Mouse (Mus musculus) frontal cortex, postnatal 10 days (tissue): Measurements from ENCODE around the gene Mov10.
A peak's percentile ranks its signal among the peaks of the same experiment; 100 is the strongest.
"Not testable (repeated sequence)": the region's sequence is repeated elsewhere in the genome, so short reads cannot be mapped to it uniquely, and the experiment has no call there.

Source experiments
- DNase-seq, 2 experiments: peaks; one replicate each; pipeline ENCODE4 v3.0.0; 2022; ENCODE audit warnings: low spot score in 2 of 2, mixed read lengths in 1 of 2

The Mov10 gene

GRCm38 (mm10) chr3:104817991-104818748, at the start of gene Mov10:
Mov10 (minus strand) TSS chr3:104818563.
- DNase-seq = peak; percentile 54 to 55

- not testable (repeated sequence) for DNase-seq
Observed at GRCm38 (mm10) chr3:104866674-104867073, 48.3 kb upstream of the Mov10 start.

GRCm38 (mm10) chr3:104865341-104865788, 47.0 kb upstream of the Mov10 start:
- DNase-seq = no peak

GRCm38 (mm10) chr3:104864651-104865340, 46.4 kb upstream of the Mov10 start:
- DNase-seq = peak; percentile 75 to 87

- DNase-seq = peak; percentile 74 to 88
Observed at GRCm38 (mm10) chr3:104863786-104864650, 45.7 kb upstream of the Mov10 start, which contains the start of the genes St7l and Capza1. St7l (plus strand) TSS chr3:104864005. Capza1 (minus strand) TSS chr3:104864505.

GRCm38 (mm10) chr3:104858560-104858959, 40.2 kb upstream of the Mov10 start:
- no peak for DNase-seq

GRCm38 (mm10) chr3:104856106-104856505, 37.7 kb upstream of the Mov10 start:
- DNase-seq = no peak

- no peak for DNase-seq
Observed at GRCm38 (mm10) chr3:104854866-104855265, 36.5 kb upstream of the Mov10 start.

GRCm38 (mm10) chr3:104854465-104854864, 36.1 kb upstream of the Mov10 start:
- no peak for DNase-seq

GRCm38 (mm10) chr3:104846601-104847000, 28.2 kb upstream of the Mov10 start:
- no peak for DNase-seq

- DNase-seq = no peak
Observed at GRCm38 (mm10) chr3:104841049-104841448, 22.7 kb upstream of the Mov10 start.

GRCm38 (mm10) chr3:104835797-104836196, 17.4 kb upstream of the Mov10 start:
- DNase-seq = no peak

GRCm38 (mm10) chr3:104822413-104822812, 4.0 kb upstream of the Mov10 start:
- DNase-seq = no peak

- DNase-seq = no peak
Observed at GRCm38 (mm10) chr3:104820426-104820825, 2.1 kb upstream of the Mov10 start.

- DNase-seq = no peak
Observed at GRCm38 (mm10) chr3:104818749-104819134, 379 bp upstream of the Mov10 start.

GRCm38 (mm10) chr3:104817481-104817990, 827 bp downstream of the Mov10 start:
- DNase-seq = peak; percentile 54 to 62

GRCm38 (mm10) chr3:104816130-104816529, 2.2 kb downstream of the Mov10 start:
- DNase-seq = no peak

GRCm38 (mm10) chr3:104815346-104815745, 3.0 kb downstream of the Mov10 start:
- DNase-seq = no peak

- DNase-seq = no peak
Observed at GRCm38 (mm10) chr3:104814746-104815145, 3.6 kb downstream of the Mov10 start.

- DNase-seq = not testable (repeated sequence)
Observed at GRCm38 (mm10) chr3:104813227-104813626, 5.1 kb downstream of the Mov10 start.

GRCm38 (mm10) chr3:104812254-104812653, 6.1 kb downstream of the Mov10 start:
- DNase-seq = no peak

GRCm38 (mm10) chr3:104811752-104812151, 6.6 kb downstream of the Mov10 start:
- DNase-seq = no peak
